Mouse (Mus musculus): ENCODE measurements around the gene Slu7. TPM values are rescaled to one million over a fixed set of nuclear protein-coding genes. Genes with fewer than 3 reads are reported as not detected.

Slu7 gene
- polyA plus RNA-seq, 1 experiment from 2014 or later: 46.2 TPM

DNA sequence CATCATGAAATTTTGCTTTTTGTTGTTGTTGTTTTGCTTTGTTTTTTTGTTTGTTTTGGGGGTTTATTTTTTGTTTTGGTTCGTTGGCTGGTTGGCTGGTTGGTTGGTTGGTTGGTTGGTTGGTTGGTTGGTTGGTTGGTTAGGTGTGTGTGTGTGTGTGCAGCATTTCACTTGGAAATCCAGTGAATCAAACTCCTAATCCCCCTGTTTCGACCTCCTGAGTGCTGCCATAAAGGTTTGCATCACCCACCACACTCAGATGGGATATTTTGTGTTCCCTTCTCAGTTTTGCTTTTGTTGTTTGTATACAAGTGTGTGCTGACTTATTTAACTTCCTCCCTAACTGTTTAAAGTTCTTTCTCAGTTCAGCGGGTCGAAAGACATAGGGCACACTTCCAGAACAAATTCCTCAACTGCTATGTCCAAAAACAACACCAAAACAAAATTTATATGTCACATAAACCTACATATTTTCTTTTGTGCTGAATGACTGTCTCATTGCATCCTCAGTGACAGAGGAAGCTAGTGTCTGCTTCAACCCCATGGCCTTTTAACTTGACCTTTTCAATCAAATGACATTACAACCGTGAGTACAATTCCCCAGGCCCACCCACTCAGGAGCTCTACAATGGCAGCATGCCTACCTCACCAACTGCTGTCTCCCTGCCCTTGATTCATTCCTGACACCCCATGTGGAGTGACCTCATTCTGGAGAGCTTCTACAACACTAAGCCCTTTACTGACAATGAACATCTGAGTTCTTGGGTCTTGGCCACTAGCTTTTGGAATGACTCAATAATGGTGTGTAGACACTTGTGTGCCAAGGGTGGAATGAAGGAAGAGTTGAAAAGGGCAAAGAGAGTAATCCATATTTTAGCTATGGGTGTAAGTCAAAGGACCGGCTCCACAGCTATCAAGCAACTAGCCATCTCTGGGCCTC lies 37.6 kb downstream of the Slu7 start:
- Histone ChIP-seq H3K9ac (ENCODE audit: low read depth, low read length) (no peak overlapping the region), H3K4me2 (ENCODE audit: low read depth, low read length) (no peak overlapping the region), H3K4me3 (ENCODE audit: low read depth, low read length) (no peak overlapping the region), H3K4me1 (ENCODE audit: control insufficient read depth, insufficient read depth, low read length) (peaks cover 8% of the 10 kb centered on the region; the same call in 1 of the 2 replicates), H3K9me3 (ENCODE audit: control insufficient read depth, low read length) (no peaks in the 10 kb centered on the region), H3K27me3 (replicated peaks; ENCODE audit: control insufficient read depth, insufficient read depth, low read length) (no peaks in the 10 kb centered on the region), H3K36me3 (ENCODE audit: control insufficient read depth, insufficient read depth, low read length) (no peaks in the 10 kb centered on the region), H3K27ac (replicated peaks; ENCODE audit: low read depth, low read length) (no peak overlapping the region)
- ATAC-seq (ENCODE audit: low read depth): no peak
- 73% methylated on average over 6 of the region's 6 CpGs for WGBS
- no peak for DNase-seq (ENCODE audit: low spot score)

DNA sequence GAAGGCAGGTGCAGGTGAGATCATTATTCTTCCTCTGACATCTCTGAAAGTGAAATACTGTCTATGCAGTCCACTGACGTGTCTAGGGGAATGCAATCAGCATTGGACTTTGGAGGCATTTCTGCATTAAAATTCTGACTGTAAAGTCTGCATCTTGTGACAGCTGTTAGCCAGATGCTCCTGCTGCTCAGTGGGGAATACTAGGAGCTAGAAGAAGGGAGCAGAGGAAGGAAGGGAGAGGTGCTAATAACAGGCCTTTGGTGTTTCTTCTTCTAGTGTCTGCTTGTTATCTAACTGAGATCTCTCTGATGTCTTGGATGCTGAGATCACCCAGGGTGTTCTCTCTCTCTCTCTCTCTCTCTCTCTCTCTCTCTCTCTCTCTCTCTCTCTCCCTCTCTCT lies 39.6 kb downstream of the Slu7 start:
- WGBS: 28% methylated on average over 1 of the region's 1 CpGs
- Histone ChIP-seq H3K27me3 (replicated peaks; ENCODE audit: control insufficient read depth, insufficient read depth, low read length) (no peaks in the 10 kb centered on the region), H3K27ac (replicated peaks; ENCODE audit: low read depth, low read length) (0 out of 2 replicates have a peak overlapping the region, but pooled peaks have one; percentile 44), H3K36me3 (ENCODE audit: control insufficient read depth, insufficient read depth, low read length) (no peaks in the 10 kb centered on the region), H3K4me1 (ENCODE audit: control insufficient read depth, insufficient read depth, low read length) (peaks cover 8% of the 10 kb centered on the region; the same call in 1 of the 2 replicates), H3K4me3 (ENCODE audit: low read depth, low read length) (no peak overlapping the region), H3K9ac (ENCODE audit: low read depth, low read length) (no peak overlapping the region), H3K9me3 (ENCODE audit: control insufficient read depth, low read length) (no peaks in the 10 kb centered on the region), H3K4me2 (ENCODE audit: low read depth, low read length) (no peak overlapping the region)
- ATAC-seq (ENCODE audit: low read depth) (peak; percentile 27; the same call in 1 of the 2 replicates), DNase-seq (ENCODE audit: low spot score) (peak; percentile 45)

DNA sequence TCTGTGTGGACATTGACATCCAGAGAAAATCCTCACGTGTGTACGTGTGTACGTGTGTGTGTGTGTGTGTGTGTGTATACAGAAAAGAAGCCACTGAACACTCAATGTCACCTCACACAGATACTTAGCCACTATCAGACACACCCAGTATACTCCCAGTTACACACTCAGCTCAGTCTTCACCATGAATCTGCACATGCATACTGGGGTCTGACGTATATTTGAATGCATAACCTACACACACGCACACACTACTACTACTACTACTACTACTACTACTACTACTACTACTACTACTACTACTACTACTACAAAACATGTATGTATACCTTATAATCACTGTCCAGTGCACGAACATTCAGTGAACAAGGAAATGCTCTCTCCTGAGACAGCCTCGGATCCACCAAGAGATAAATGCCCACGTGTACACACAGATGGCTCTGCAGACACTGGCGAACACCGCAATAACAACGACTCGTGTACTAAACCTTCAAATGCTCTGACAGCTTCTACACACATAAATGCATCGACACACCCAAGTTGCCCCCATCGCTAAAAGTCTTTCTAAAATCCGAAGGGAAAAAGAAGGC lies 40.2 kb downstream of the Slu7 start:
- Histone ChIP-seq H3K9ac (ENCODE audit: low read depth, low read length) (peak overlapping the region; percentile 47), H3K27me3 (replicated peaks; ENCODE audit: control insufficient read depth, insufficient read depth, low read length) (no peaks in the 10 kb centered on the region), H3K27ac (replicated peaks; ENCODE audit: low read depth, low read length) (0 out of 2 replicates have a peak overlapping the region, but pooled peaks have one; percentile 44), H3K4me3 (ENCODE audit: low read depth, low read length) (peak overlapping the region; percentile 27), H3K4me1 (ENCODE audit: control insufficient read depth, insufficient read depth, low read length) (peaks cover 8% of the 10 kb centered on the region; the same call in 1 of the 2 replicates), H3K36me3 (ENCODE audit: control insufficient read depth, insufficient read depth, low read length) (no peaks in the 10 kb centered on the region), H3K9me3 (ENCODE audit: control insufficient read depth, low read length) (no peaks in the 10 kb centered on the region), H3K4me2 (ENCODE audit: low read depth, low read length) (peak overlapping the region; percentile 62)
- ATAC-seq (ENCODE audit: low read depth) (no peak), DNase-seq (ENCODE audit: low spot score) (no peak)
- 49% methylated on average over 15 of the region's 15 CpGs for WGBS

- peaks cover 8% of the 10 kb centered on the region; the same call in 1 of the 2 replicates for H3K4me1 ChIP-seq (ENCODE audit: control insufficient read depth, insufficient read depth, low read length)
- peak; percentile 74; the same call in 1 of the 2 replicates for ATAC-seq (ENCODE audit: low read depth)
- DNase-seq (ENCODE audit: low spot score): peak; percentile 56
- WGBS: 3% methylated on average over 24 of the region's 24 CpGs
- H3K9me3 ChIP-seq (ENCODE audit: control insufficient read depth, low read length): no peaks in the 10 kb centered on the region
- H3K4me2 ChIP-seq (ENCODE audit: low read depth, low read length): peak within 1 kb of the TSS; percentile 62
- no peaks in the 10 kb centered on the region for H3K36me3 ChIP-seq (ENCODE audit: control insufficient read depth, insufficient read depth, low read length)
- peak within 1 kb of the TSS; percentile 47 for H3K9ac ChIP-seq (ENCODE audit: low read depth, low read length)
- peak within 1 kb of the TSS; percentile 27 for H3K4me3 ChIP-seq (ENCODE audit: low read depth, low read length)
- H3K27ac ChIP-seq (replicated peaks; ENCODE audit: low read depth, low read length): 0 out of 2 replicates have a peak within 1 kb of the TSS, but pooled peaks have one; percentile 44
- H3K27me3 ChIP-seq (replicated peaks; ENCODE audit: control insufficient read depth, insufficient read depth, low read length): no peaks in the 10 kb centered on the region
These were observed 40.8 kb downstream of the Slu7 start, which contains the start of gene C1qtnf2 for GRCm38 (mm10) chr11:43474225-43474774. Gene C1qtnf2 (plus strand): TSS chr11:43474276.

DNA sequence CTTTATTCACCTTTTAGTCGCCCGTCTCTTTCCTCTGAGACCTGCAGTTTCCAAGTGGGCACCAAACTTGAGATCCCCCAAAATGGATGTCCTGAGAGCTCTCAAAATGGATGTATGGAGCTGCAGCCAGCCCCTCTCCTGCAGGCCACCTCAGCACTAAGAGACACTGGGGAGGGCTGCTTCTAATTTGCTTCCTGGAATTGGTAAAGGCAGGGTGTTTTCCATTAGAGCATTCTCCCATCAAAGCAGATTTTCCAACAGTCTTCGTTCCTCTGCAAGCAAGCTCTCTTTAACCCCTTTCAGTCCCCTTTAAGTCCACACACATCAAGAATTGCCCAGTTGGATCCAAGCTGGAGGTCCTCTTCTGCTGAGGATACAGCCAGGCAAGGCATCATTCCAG lies 45.8 kb downstream of the Slu7 start:
- WGBS: 69% methylated on average over 3 of the region's 3 CpGs
- no peaks in the 10 kb centered on the region for H3K36me3 ChIP-seq (ENCODE audit: control insufficient read depth, insufficient read depth, low read length)
- H3K4me1 ChIP-seq (ENCODE audit: control insufficient read depth, insufficient read depth, low read length): peaks cover 43% of the 10 kb centered on the region
- no peaks in the 10 kb centered on the region for H3K27me3 ChIP-seq (replicated peaks; ENCODE audit: control insufficient read depth, insufficient read depth, low read length)
- ATAC-seq (ENCODE audit: low read depth) (no peak), DNase-seq (ENCODE audit: low spot score) (peak; percentile 58)
- no peak overlapping the region for H3K4me2 ChIP-seq (ENCODE audit: low read depth, low read length)
- no peak overlapping the region for H3K9ac ChIP-seq (ENCODE audit: low read depth, low read length)
- peak overlapping the region; percentile 71; the same call in 1 of the 2 replicates for H3K27ac ChIP-seq (replicated peaks; ENCODE audit: low read depth, low read length)
- no peak overlapping the region for H3K4me3 ChIP-seq (ENCODE audit: low read depth, low read length)
- H3K9me3 ChIP-seq (ENCODE audit: control insufficient read depth, low read length): no peaks in the 10 kb centered on the region

DNA sequence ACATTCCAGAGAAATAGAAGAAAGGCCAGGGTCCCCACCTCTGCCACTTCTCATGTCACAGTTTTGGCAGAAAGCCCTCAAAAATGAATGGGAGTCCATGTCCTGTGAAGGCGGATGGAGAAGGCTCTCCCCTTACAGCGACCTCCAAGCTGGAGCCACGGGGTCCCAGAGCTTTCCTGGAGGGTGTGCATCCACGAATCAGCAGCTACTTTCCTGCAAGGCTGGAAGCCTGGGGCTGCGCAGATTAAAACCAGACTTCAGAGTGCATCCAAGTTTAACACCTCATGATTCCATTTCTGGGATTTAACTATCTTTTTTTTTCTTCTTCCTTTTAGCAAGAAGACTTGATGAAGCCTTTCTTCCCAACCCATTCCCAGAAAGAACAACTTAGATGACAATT lies 47.0 kb downstream of the Slu7 start:
- Histone ChIP-seq H3K4me3 (ENCODE audit: low read depth, low read length) (no peak overlapping the region), H3K9ac (ENCODE audit: low read depth, low read length) (no peak overlapping the region), H3K27me3 (replicated peaks; ENCODE audit: control insufficient read depth, insufficient read depth, low read length) (no peaks in the 10 kb centered on the region), H3K27ac (replicated peaks; ENCODE audit: low read depth, low read length) (peak overlapping the region; percentile 71; the same call in 1 of the 2 replicates), H3K9me3 (ENCODE audit: control insufficient read depth, low read length) (no peaks in the 10 kb centered on the region), H3K36me3 (ENCODE audit: control insufficient read depth, insufficient read depth, low read length) (no peaks in the 10 kb centered on the region), H3K4me1 (ENCODE audit: control insufficient read depth, insufficient read depth, low read length) (peaks cover 44% of the 10 kb centered on the region), H3K4me2 (ENCODE audit: low read depth, low read length) (peak overlapping the region; percentile 16; the same call in 1 of the 2 replicates)
- 27% methylated on average over 5 of the region's 5 CpGs for WGBS
- no peak for ATAC-seq (ENCODE audit: low read depth)
- DNase-seq (ENCODE audit: low spot score): peak; percentile 67

- ATAC-seq (ENCODE audit: low read depth) (no peak), DNase-seq (ENCODE audit: low spot score) (peak; percentile 56)
- no peaks in the 10 kb centered on the region for H3K27me3 ChIP-seq (replicated peaks; ENCODE audit: control insufficient read depth, insufficient read depth, low read length)
- peak overlapping the region; percentile 12; the same call in 1 of the 2 replicates for H3K4me2 ChIP-seq (ENCODE audit: low read depth, low read length)
- H3K4me3 ChIP-seq (ENCODE audit: low read depth, low read length): no peak overlapping the region
- H3K36me3 ChIP-seq (ENCODE audit: control insufficient read depth, insufficient read depth, low read length): no peaks in the 10 kb centered on the region
- H3K4me1 ChIP-seq (ENCODE audit: control insufficient read depth, insufficient read depth, low read length): peaks cover 44% of the 10 kb centered on the region
- no peaks in the 10 kb centered on the region for H3K9me3 ChIP-seq (ENCODE audit: control insufficient read depth, low read length)
- 49% methylated on average over 3 of the region's 3 CpGs for WGBS
- peak overlapping the region; percentile 59 for H3K27ac ChIP-seq (replicated peaks; ENCODE audit: low read depth, low read length)
- H3K9ac ChIP-seq (ENCODE audit: low read depth, low read length): no peak overlapping the region
These were observed 48.4 kb downstream of the Slu7 start for GRCm38 (mm10) chr11:43481672-43482522.

Data from embryonic facial prominence, embryonic 14.5 days (tissue).